Mouse (Mus musculus) E14TG2a.4 (cell line): ENCODE measurements around the gene Xbp1.

Source experiments
- H3K27me3 ChIP-seq: 2 replicates; pipeline ENCODE4 v1.6.1; 2014; ENCODE audit warnings: low read length, control low read depth; ENCODE audit not compliant: insufficient read depth
- H3K36me3 ChIP-seq: 2 replicates; pipeline ENCODE4 v1.6.1; 2014; ENCODE audit warnings: low read length, control low read depth; ENCODE audit not compliant: insufficient read depth
- H3K4me1 ChIP-seq: replicated peaks from 2 replicates; pipeline ENCODE4 v1.6.1; 2014; ENCODE audit warnings: low read depth, low read length, control low read depth
- H3K4me3 ChIP-seq: replicated peaks from 2 replicates; pipeline ENCODE4 v1.5.1; 2014; ENCODE audit warnings: mild to moderate bottlenecking, low read length
- H3K9me3 ChIP-seq: 2 replicates; pipeline ENCODE4 v1.6.1; 2014; ENCODE audit warnings: low read length, control low read depth
- CTCF ChIP-seq: conservative IDR thresholded peaks from 2 replicates; pipeline ENCODE4 v1.5.1; 2014; ENCODE audit warnings: low read length
- NANOG ChIP-seq: IDR thresholded peaks from 2 replicates; pipeline ENCODE4 v1.6.1; 2014; ENCODE audit warnings: borderline replicate concordance, low read length, mixed read lengths
- POU5F1 ChIP-seq: IDR thresholded peaks from 2 replicates; pipeline ENCODE4 v1.6.1; 2014; ENCODE audit warnings: low read length, borderline replicate concordance

Gene Xbp1

DNA sequence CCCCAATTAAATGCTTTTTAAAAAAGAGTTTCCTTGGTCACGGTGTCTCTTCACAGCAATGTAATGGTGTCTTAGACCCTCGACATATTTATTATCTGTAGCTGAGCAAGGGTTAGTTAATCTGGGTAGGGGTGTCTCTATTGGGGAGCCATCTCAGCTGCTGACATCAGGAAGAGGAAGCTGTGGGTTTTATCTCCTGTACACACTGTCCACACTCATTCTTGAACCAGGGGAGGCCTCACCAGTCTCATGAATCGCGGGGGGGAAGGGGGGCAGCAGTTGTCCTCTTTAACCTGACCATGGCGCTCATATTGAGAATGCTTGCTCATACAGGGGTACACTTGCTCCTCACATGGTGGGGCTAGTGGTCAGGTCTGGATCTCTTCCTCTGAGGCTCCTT is 47.6 kb downstream of the Xbp1 start:
- Histone ChIP-seq H3K36me3 (no peaks in the 10 kb centered on the region), H3K4me1 (peaks cover 22% of the 10 kb centered on the region), H3K4me3 (no peak overlapping the region), H3K9me3 (peaks cover 8% of the 10 kb centered on the region), H3K27me3 (peaks cover 25% of the 10 kb centered on the region)
- TF ChIP-seq POU5F1 (no peak), NANOG (no peak), CTCF (no peak)

DNA sequence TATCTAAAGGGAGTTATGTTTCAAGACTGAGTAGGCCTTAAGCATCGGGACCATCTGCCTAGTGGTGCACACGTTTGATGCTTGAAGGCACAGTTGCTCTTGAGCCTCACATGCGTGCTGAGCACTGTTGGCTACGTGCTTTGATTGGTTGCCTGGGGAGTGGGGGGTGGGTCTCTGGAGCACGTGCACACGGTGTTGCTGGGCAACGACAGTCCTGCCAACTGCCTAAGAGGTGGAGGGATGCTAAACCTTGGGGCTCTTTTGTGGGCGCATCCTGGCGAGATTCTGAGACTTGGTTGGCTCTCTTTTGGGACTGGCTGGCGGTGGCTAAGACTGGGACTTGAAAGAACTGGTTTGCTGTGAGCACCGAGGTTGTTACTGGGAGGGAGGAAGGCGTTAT is 49.0 kb downstream of the Xbp1 start, which contains the start of gene Ankrd36:
Ankrd36 (plus strand) TSS at position 211 of the 400 bp plus-strand sequence.
- H3K4me1 ChIP-seq, result peaks cover 8% of the 10 kb centered on the region; the same call in 1 of the 2 replicates
- peaks cover 8% of the 10 kb centered on the region for H3K9me3 ChIP-seq
- H3K36me3 ChIP-seq, result no peaks in the 10 kb centered on the region
- H3K4me3 ChIP-seq, result no peak within 1 kb of the TSS
- peaks cover 25% of the 10 kb centered on the region for H3K27me3 ChIP-seq
- TF ChIP-seq NANOG (no peak), POU5F1 (no peak), CTCF (no peak)

DNA sequence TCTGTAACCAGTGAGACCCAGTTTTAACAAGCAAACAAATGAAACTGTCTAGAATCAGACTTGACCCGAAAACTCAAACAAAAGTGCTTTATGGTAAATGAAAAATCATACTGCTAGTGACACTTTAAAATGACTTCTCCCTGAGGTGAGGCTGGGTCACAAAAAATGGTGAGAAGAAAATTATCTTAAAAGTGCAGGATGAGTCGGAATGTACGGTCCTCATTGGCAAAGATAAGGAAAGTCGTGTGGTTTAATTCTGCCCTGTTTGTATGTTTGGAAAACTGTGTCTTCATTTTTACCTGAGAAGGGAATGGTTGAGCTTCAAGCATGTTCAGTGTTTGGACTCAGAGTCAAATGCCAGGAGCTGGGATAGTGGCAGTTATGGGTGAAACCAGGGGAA is 51.4 kb downstream of the Xbp1 start:
- H3K4me3 ChIP-seq, result no peak overlapping the region
- peaks cover 8% of the 10 kb centered on the region; the same call in 1 of the 2 replicates for H3K4me1 ChIP-seq
- peaks cover 8% of the 10 kb centered on the region for H3K9me3 ChIP-seq
- TF ChIP-seq POU5F1 (no peak), CTCF (no peak), NANOG (no peak)
- no peaks in the 10 kb centered on the region for H3K36me3 ChIP-seq
- H3K27me3 ChIP-seq, result peaks cover 23% of the 10 kb centered on the region

DNA sequence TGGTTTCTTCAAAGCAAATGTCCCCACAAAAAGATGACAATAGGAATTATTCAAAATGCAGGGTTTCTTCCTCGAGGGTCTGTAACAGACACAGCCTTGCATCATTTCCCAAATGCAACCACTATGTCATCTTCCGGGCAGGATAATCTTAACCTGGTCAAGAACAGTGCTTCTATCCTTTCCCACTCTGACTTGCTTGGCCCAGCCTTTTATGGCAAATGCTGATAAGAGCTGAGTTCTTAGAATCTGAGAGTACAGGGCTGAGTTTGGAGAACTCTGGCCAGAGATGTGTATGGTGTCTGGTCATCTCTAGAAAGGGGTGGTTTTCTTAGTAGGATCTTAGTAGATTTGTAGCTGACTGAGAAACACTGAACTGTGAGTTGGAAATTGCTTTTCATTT is 53.4 kb downstream of the Xbp1 start:
- Histone ChIP-seq H3K9me3 (no peaks in the 10 kb centered on the region), H3K4me1 (peaks cover 15% of the 10 kb centered on the region), H3K4me3 (no peak overlapping the region), H3K27me3 (peaks cover 23% of the 10 kb centered on the region), H3K36me3 (no peaks in the 10 kb centered on the region)
- TF ChIP-seq NANOG, result no peak
- TF ChIP-seq CTCF, result no peak
- TF ChIP-seq POU5F1, result no peak

DNA sequence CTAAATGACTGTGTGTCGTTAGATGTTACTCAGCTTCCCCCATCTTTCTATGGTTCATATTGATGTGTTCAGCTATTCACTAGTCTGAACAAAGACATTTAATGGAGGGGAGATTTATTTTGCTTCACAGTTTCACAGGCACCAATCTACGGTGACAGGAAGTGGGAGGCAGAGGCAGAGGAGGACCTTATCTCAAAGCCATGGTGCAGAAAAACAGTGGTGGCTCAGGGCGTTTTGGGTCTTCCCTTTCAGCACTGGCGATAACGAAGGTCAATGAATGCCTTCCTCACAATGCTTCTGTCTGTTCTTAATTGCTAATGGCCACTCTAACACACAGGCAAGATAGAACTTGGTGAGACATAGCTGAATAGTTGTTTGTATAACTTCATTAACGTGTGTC is 54.6 kb downstream of the Xbp1 start:
- no peak overlapping the region for H3K4me3 ChIP-seq
- H3K36me3 ChIP-seq, result no peaks in the 10 kb centered on the region
- peaks cover 21% of the 10 kb centered on the region for H3K27me3 ChIP-seq
- no peak for TF ChIP-seq CTCF
- TF ChIP-seq POU5F1, result no peak
- TF ChIP-seq NANOG, result no peak
- H3K4me1 ChIP-seq, result peaks cover 20% of the 10 kb centered on the region
- no peaks in the 10 kb centered on the region for H3K9me3 ChIP-seq
